Mouse (Mus musculus) urinary bladder, adult 18-20 months (tissue): ENCODE measurements at regions not wholly inside any gene's neighbourhood (a gene's known extent, or its start where the extent isn't known, plus 50 kb on each side); places are given as distances from the start of the nearest gene placed in this dataset.

Experiments
- DNase-seq, 2 experiments: peaks; one replicate each; pipeline ENCODE4 v3.0.0; 2022; ENCODE audit warnings: low spot score in 2 of 2, mixed read lengths in 2 of 2

GRCm38 (mm10) chr2:75324146-75324749 lies 334.8 kb upstream of the Hnrnpa3 start:
- DNase-seq: no peak

- no peak for DNase-seq
These were observed 329.5 kb upstream of the Hnrnpa3 start for GRCm38 (mm10) chr2:75329598-75329997.

- DNase-seq: no peak
These were observed 317.8 kb upstream of the Hnrnpa3 start for GRCm38 (mm10) chr2:75341310-75341709.

GRCm38 (mm10) chr2:75341726-75342280 lies 317.3 kb upstream of the Hnrnpa3 start:
- DNase-seq: no peak

GRCm38 (mm10) chr2:75350902-75351301 lies 308.2 kb upstream of the Hnrnpa3 start:
- DNase-seq: no peak

DNA sequence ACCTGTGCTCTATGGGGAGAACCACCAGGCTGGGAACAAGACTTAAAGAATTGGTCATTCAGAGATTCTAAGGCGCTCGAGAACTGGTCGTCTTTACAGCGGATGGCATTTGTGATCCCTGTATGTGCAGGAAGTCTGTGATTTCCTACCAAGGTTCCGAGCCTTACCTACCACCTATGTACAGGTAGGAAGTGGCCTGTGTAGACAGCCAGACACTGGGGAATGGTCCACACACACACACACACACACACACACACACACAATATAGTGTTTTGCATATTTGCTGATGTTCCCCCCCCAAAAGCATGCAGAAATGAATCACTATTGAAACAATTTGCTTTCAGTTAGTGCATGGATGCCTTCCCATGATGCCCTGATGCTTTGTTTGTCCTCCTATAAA lies 307.1 kb upstream of the Hnrnpa3 start:
- DNase-seq: no peak

GRCm38 (mm10) chr2:75352564-75352963 lies 306.5 kb upstream of the Hnrnpa3 start:
- DNase-seq: no peak

- no peak for DNase-seq
These were observed 302.2 kb upstream of the Hnrnpa3 start for GRCm38 (mm10) chr2:75356691-75357375.

DNA sequence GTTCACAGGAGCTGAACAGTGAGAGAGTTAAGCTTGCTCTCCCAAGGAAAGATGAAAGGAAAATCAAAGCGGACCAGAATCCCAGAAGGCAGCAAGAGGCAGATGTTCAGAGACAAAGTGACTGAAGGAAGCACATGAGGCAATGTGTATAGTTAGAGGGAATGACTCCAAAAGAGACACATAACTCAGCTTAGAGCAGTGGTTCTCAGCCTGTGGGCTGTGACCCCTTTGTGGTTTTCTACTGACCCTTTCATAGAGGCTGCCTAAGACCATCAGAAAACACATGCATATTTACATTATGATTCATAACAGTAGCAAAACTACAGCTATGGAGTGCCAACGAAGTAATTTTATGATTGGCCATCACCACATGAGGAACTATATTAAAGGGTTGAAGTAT lies 301.5 kb upstream of the Hnrnpa3 start:
- no peak for DNase-seq

- DNase-seq: no peak
These were observed 298.1 kb upstream of the Hnrnpa3 start for GRCm38 (mm10) chr2:75360936-75361335.

DNA sequence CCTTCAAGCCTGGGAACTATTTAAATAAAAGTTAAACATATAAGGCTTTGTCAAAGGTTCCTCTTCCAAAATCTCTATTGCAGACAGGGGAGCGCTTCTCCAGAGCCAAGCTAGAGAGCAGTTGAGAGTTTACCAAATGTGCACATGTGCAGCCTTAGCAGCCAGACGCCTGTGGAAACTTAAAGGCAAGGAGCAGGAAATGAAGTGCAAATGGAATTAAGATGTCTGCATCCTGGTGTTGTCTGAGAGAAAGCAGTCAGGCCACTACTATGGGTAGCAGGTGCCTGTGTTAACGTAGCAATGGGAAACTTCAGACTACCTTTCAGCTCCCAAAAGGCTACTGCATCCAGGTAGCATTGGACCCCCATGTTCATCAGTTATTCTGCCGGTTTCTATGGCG lies 282.4 kb upstream of the Hnrnpa3 start:
- no peak for DNase-seq

- DNase-seq: no peak
These were observed 273.4 kb upstream of the Hnrnpa3 start for GRCm38 (mm10) chr2:75385551-75386263.

DNA sequence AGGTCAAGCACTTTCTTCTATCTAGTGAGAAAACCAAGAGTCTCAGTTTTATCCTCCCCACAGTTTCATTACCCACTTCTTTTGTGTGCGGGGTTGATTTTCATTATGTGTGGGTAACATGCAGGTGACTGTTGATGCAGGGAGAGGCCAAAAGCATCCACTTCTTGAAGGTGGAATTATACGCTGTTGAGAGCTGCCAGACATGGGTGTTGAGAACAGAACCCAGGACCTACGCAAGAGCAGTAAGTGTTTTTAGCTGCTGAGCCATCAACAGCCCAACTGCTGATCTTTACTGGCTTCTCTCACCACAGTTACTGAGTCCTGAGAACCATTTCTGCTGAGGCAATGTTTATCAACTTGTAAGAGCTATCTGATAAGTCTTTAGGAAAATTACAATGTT lies 272.4 kb upstream of the Hnrnpa3 start:
- no peak for DNase-seq

DNA sequence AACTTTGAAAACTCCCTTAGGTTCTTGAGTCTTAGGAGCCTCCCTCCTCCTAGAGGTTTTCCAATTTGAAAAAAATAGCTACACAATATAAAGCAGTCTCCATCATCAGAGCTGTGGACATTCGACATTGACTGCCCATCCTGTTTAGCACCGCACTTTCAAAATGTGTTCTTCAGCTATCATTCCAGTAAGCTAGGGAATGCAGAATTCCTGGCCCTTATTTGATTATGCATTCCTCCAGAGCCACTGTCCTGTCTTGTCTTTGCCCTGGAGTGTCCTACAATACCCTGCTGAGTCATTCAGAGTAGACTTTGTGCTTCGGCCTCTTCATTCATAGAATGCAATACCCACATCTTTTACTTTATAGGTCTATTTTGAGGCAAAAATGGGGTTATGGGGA lies 267.0 kb upstream of the Hnrnpa3 start:
- no peak for DNase-seq

- DNase-seq: no peak
These were observed 264.0 kb upstream of the Hnrnpa3 start for GRCm38 (mm10) chr2:75394928-75395673.

GRCm38 (mm10) chr2:75396016-75396415 lies 263.0 kb upstream of the Hnrnpa3 start:
- DNase-seq: no peak

DNA sequence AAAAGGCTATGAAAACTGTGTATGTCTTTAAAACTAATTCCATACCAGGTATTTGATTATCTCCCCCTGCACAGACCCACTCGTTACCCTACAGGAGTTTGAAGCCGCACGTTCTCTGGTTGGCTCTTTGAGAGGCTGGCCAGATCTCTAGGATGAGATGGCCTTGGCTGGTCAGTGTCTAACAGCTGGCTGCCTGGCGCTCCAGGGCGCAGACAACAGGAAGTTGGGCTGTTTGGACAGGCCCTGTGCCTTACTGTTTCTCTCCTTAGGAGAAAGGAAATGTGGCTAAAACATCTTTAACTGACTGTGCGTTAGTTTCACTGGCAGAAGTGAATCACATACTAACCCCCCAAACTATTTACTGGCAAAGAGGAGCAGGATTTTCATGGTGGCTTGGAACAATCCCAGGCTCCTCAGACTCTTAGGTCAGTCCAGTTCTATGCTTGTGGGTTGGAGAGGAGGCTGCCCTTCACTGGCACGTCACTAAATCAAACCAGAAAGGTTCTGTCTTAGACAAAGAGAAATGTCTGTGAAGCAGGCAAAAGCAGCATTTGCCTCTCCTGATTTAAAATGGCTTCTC lies 258.7 kb upstream of the Hnrnpa3 start:
- DNase-seq: no peak

DNA sequence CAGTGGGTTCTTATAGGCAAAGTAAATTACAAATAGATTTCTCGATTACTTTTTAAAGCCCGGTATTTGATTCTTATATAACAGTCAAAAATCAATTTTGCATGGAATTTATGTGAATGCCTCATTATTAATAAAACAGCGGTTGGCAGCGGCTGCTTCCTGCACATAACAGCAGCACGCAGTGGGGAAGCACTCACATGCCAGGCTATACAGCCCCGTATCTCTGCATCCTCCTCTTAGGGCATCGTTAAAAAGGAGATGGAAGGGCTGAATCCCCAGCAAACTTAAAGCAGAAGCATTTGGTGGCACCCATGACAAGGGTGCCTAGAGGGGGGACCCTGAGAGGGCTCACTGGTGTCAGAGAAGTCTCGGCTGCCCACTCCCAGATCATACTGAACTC lies 255.3 kb upstream of the Hnrnpa3 start:
- no peak for DNase-seq

GRCm38 (mm10) chr2:75405524-75406214 lies 253.4 kb upstream of the Hnrnpa3 start:
- DNase-seq: no peak

DNA sequence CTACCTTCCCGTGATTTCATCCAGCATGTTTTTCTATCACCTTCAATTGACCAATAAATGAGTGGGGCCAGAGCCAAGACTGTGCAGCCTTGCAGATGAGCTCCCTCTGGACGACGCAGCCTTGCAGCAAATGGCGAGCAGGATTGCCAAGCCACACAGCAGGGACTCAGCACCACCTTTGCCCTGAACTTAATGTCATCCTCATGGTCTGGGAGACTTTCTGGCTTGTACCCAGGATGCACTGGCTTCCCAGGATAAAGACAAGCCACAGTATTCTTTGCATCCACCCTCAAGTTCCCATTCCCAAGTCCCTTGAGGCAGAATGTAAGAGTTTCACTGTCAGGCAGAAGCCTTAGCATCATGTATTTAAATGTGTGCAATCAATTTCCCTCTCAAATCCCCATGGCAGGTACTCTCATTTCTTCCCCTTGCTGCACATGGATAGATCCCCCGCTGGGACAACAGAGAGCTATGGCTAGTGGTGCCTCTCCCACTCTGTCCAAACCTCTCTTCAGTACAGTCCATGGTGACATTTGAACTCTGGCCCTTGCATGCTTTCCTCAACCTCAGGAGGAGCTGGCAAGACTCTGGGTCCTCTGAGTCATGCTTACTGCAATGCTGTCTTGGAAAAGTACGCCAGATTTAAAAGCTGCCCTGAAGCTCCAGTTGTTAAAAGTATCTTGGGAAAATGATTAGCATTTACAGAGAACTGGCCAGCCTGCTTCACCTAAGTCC lies 252.2 kb upstream of the Hnrnpa3 start:
- DNase-seq: no peak
